ENCODE assay signal across 21 mouse cellular contexts in genomic region chr10:92079421-92079820, GRCm38 (mm10).
DNase-seq lines count a peak whose midpoint lies in the region; ATAC-seq and TF ChIP-seq lines count a peak whose summit lies in the region.
"Had no signal": no experiment of that assay in that cellular context is flagged by ENCODE, and none has a peak within 500 bp of the region (broad histone marks: within the 10 kb centered on the region; RNA-seq: fewer than 3 reads in every experiment).

No protein-coding gene starts in this region.

- no peaks in the 10 kb centered on the region for H3K9me3 ChIP-seq in kidney, embryonic 14.5 days (ENCODE audit: control insufficient read depth, low read length)
- H3K9me3 ChIP-seq in hindbrain, embryonic 13.5 days, result no peaks in the 10 kb centered on the region
- no peaks in the 10 kb centered on the region for H3K9me3 ChIP-seq in midbrain, embryonic 15.5 days
- no peaks in the 10 kb centered on the region for H3K9me3 ChIP-seq in intestine, postnatal 0 days (ENCODE audit: control insufficient read depth)
- no peaks in the 10 kb centered on the region for H3K9me3 ChIP-seq in liver, postnatal 0 days (ENCODE audit: low read length)
- H3K9me3 ChIP-seq: heart, embryonic 13.5 days; limb, embryonic 13.5 days had no signal

- no peak for DNase-seq in kidney, adult 11 months
- peak; percentile 1 for DNase-seq in ovary, postnatal 14 days (ENCODE audit: low spot score)
- no peak for DNase-seq in ovary, postnatal 36 days (ENCODE audit: low spot score)
- DNase-seq in liver, postnatal 0 days, result no peak
- DNase-seq: adrenal gland, postnatal 25 days; cerebellum, adult 2 months; forebrain, postnatal 0 days; gastrocnemius, adult 2 months; heart, adult 11 months; kidney, adult 8-10 months; right cerebral cortex, postnatal 25 days; thymus, postnatal 25 days had no signal

- TF ChIP-seq CTCF in intestine, postnatal 0 days (IDR thresholded peaks at IDR 0.05; ENCODE audit: low read depth), result no peak
- no peak for TF ChIP-seq CTCF in liver, postnatal 0 days (IDR thresholded peaks at IDR 0.05; ENCODE audit: low read depth)

- H3K9ac ChIP-seq in kidney, embryonic 14.5 days (ENCODE audit: low read depth, low read length), result no peak overlapping the region
- H3K9ac ChIP-seq in hindbrain, embryonic 13.5 days, result no peak overlapping the region
- H3K9ac ChIP-seq in midbrain, embryonic 15.5 days, result no peak overlapping the region
- no peak overlapping the region for H3K9ac ChIP-seq in intestine, postnatal 0 days (ENCODE audit: low read depth, low read length)
- no peak overlapping the region for H3K9ac ChIP-seq in liver, postnatal 0 days (replicated peaks)
- H3K9ac ChIP-seq: forebrain, postnatal 0 days; heart, embryonic 13.5 days; limb, embryonic 13.5 days; liver, embryonic 14.5 days had no signal

- no peak overlapping the region for H3K4me3 ChIP-seq in kidney, embryonic 14.5 days (ENCODE audit: low read length)
- H3K4me3 ChIP-seq in hindbrain, embryonic 13.5 days, result no peak overlapping the region
- H3K4me3 ChIP-seq in midbrain, embryonic 15.5 days, result no peak overlapping the region
- H3K4me3 ChIP-seq in intestine, postnatal 0 days (ENCODE audit: low read depth, low read length), result no peak overlapping the region
- H3K4me3 ChIP-seq in liver, postnatal 0 days (ENCODE audit: low read depth, low read length), result no peak overlapping the region
- H3K4me3 ChIP-seq: gastrocnemius, adult 2 months; heart, embryonic 13.5 days; limb, embryonic 13.5 days; myocyte had no signal

- no peak for TF ChIP-seq EP300 in liver, postnatal 0 days (IDR thresholded peaks at IDR 0.05; ENCODE audit: low read depth)

- WGBS in kidney, embryonic 14.5 days, result 35% methylated on average over 4 of the region's 4 CpGs
- 12% methylated on average over 4 of the region's 4 CpGs for WGBS in hindbrain, embryonic 13.5 days
- WGBS in midbrain, embryonic 15.5 days, result 10% methylated on average over 4 of the region's 4 CpGs
- WGBS in intestine, postnatal 0 days, result 82% methylated on average over 4 of the region's 4 CpGs
- WGBS in liver, postnatal 0 days (ENCODE audit: insufficient replicate concordance), result 66% methylated on average over 4 of the region's 4 CpGs

- H3K36me3 ChIP-seq in kidney, embryonic 14.5 days (ENCODE audit: control insufficient read depth, insufficient read depth, low read length), result no peaks in the 10 kb centered on the region
- H3K36me3 ChIP-seq in hindbrain, embryonic 13.5 days, result peaks cover 28% of the 10 kb centered on the region
- H3K36me3 ChIP-seq in midbrain, embryonic 15.5 days (replicated peaks), result peaks cover 8% of the 10 kb centered on the region; the same call in 1 of the 2 replicates
- no peaks in the 10 kb centered on the region for H3K36me3 ChIP-seq in intestine, postnatal 0 days (ENCODE audit: control insufficient read depth, insufficient read depth)
- no peaks in the 10 kb centered on the region for H3K36me3 ChIP-seq in liver, postnatal 0 days (replicated peaks; ENCODE audit: insufficient read depth, low read length)
- H3K36me3 ChIP-seq: heart, embryonic 13.5 days; limb, embryonic 13.5 days had no signal

- no peak overlapping the region for H3K4me2 ChIP-seq in kidney, embryonic 14.5 days (replicated peaks; ENCODE audit: low read depth, low read length)
- H3K4me2 ChIP-seq in hindbrain, embryonic 13.5 days, result no peak overlapping the region
- no peak overlapping the region for H3K4me2 ChIP-seq in midbrain, embryonic 15.5 days
- no peak overlapping the region for H3K4me2 ChIP-seq in intestine, postnatal 0 days (replicated peaks; ENCODE audit: low read depth)
- H3K4me2 ChIP-seq in liver, postnatal 0 days (ENCODE audit: low read depth, low read length), result no peak overlapping the region
- H3K4me2 ChIP-seq: heart, embryonic 13.5 days; limb, embryonic 13.5 days had no signal

- peak; percentile 73 for ATAC-seq in kidney, embryonic 14.5 days (ENCODE audit: low FRiP score, low TSS enrichment)
- ATAC-seq in hindbrain, embryonic 13.5 days (ENCODE audit: low FRiP score), result no peak
- ATAC-seq in midbrain, embryonic 15.5 days (replicated peaks), result no peak
- no peak for ATAC-seq in intestine, postnatal 0 days
- no peak for ATAC-seq in liver, postnatal 0 days
- ATAC-seq: forebrain, postnatal 0 days; lung, postnatal 0 days had no signal

- H3K27ac ChIP-seq in kidney, embryonic 14.5 days (ENCODE audit: low read depth, low read length), result no peak overlapping the region
- peak overlapping the region; percentile 55; the same call in 1 of the 2 replicates for H3K27ac ChIP-seq in hindbrain, embryonic 13.5 days
- H3K27ac ChIP-seq in midbrain, embryonic 15.5 days, result peak overlapping the region; percentile 67
- H3K27ac ChIP-seq in intestine, postnatal 0 days (ENCODE audit: low read depth, low read length), result no peak overlapping the region
- no peak overlapping the region for H3K27ac ChIP-seq in liver, postnatal 0 days (ENCODE audit: low read depth)
- H3K27ac ChIP-seq: gastrocnemius, adult 2 months; heart, embryonic 13.5 days; limb, embryonic 13.5 days; liver, embryonic 14.5 days had no signal

- no peaks in the 10 kb centered on the region for H3K4me1 ChIP-seq in kidney, embryonic 14.5 days (ENCODE audit: control insufficient read depth, insufficient read depth, low read length)
- peaks cover 52% of the 10 kb centered on the region for H3K4me1 ChIP-seq in hindbrain, embryonic 13.5 days (replicated peaks)
- H3K4me1 ChIP-seq in midbrain, embryonic 15.5 days, result peaks cover 53% of the 10 kb centered on the region
- no peaks in the 10 kb centered on the region for H3K4me1 ChIP-seq in intestine, postnatal 0 days (replicated peaks; ENCODE audit: control insufficient read depth, insufficient read depth, low read length)
- H3K4me1 ChIP-seq in liver, postnatal 0 days (ENCODE audit: insufficient read depth), result no peaks in the 10 kb centered on the region
- H3K4me1 ChIP-seq: heart, embryonic 13.5 days had no signal

- no peaks in the 10 kb centered on the region for H3K27me3 ChIP-seq in kidney, embryonic 14.5 days (ENCODE audit: control insufficient read depth, insufficient read depth, low read length)
- H3K27me3 ChIP-seq in hindbrain, embryonic 13.5 days, result no peaks in the 10 kb centered on the region
- no peaks in the 10 kb centered on the region for H3K27me3 ChIP-seq in midbrain, embryonic 15.5 days (replicated peaks)
- H3K27me3 ChIP-seq in intestine, postnatal 0 days (replicated peaks; ENCODE audit: control insufficient read depth, insufficient read depth, low read length), result no peaks in the 10 kb centered on the region
- no peaks in the 10 kb centered on the region for H3K27me3 ChIP-seq in liver, postnatal 0 days (ENCODE audit: insufficient read depth, low read length)
- H3K27me3 ChIP-seq: heart, embryonic 13.5 days; limb, embryonic 13.5 days had no signal

Comparison
In these comparisons a context has a peak if more than half of its experiments do, and no peak if none do; other contexts are left out.
1. H3K27ac ChIP-seq: peak in hindbrain, embryonic 13.5 days (single experiment) and midbrain, embryonic 15.5 days (single experiment); none in kidney, embryonic 14.5 days (single experiment), intestine, postnatal 0 days (single experiment) and liver, postnatal 0 days (single experiment).